Mouse (Mus musculus) ES-E14 (cell line): Measurements from ENCODE around the gene Zfp758. TPM values are rescaled to one million over a fixed set of nuclear protein-coding genes. Genes with fewer than 3 reads are reported as not detected.

Experiments used
- DNase-seq: peaks from one replicate; pipeline ENCODE4 v3.0.0-alpha.2; 2013; ENCODE audit warnings: low read depth, low spot score
- H3K27ac ChIP-seq: 2 replicates; pipeline ENCODE4 v1.5.1; 2012; ENCODE audit warnings: low read depth, mild to moderate bottlenecking, low read length, moderate library complexity, mixed read lengths; ENCODE audit not compliant: poor library complexity, insufficient read depth, severe bottlenecking
- H3K36me3 ChIP-seq: 2 replicates; pipeline ENCODE4 v1.6.1; 2012; ENCODE audit warnings: mild to moderate bottlenecking, low read length, moderate library complexity, mixed read lengths; ENCODE audit not compliant: control insufficient read depth, poor library complexity, insufficient read depth, severe bottlenecking
- H3K4me1 ChIP-seq, 2 experiments: fragments of 150-350 bp in 1 of 2; sonication (generic) in 1 of 2; 2 replicates each; pipeline ENCODE4 v1.6.1; 2012; ENCODE audit warnings: low read length in 2 of 2, mild to moderate bottlenecking in 1 of 2, mixed read lengths in 1 of 2; ENCODE audit not compliant: control insufficient read depth in 2 of 2, insufficient read depth in 2 of 2, poor library complexity in 1 of 2
- H3K4me3 ChIP-seq, 2 experiments: fragments of 150-350 bp in 1 of 2; sonication (generic) in 1 of 2; 2 replicates each; pipeline ENCODE4 v1.5.1; 2012; ENCODE audit warnings: low read length in 2 of 2, low read depth in 1 of 2, mild to moderate bottlenecking in 1 of 2, mixed read lengths in 1 of 2; ENCODE audit not compliant: insufficient read depth in 1 of 2, poor library complexity in 1 of 2, severe bottlenecking in 1 of 2
- H3K9ac ChIP-seq: 2 replicates; pipeline ENCODE4 v1.6.1; 2012; ENCODE audit warnings: low read depth, mild to moderate bottlenecking, low read length, mixed read lengths; ENCODE audit not compliant: poor library complexity, insufficient read depth, severe bottlenecking
- H3K9me3 ChIP-seq: fragments of 150-350 bp; sonication (generic); 2 replicates; pipeline ENCODE4 v1.6.1; 2012; ENCODE audit warnings: low read depth, mild to moderate bottlenecking, low read length; ENCODE audit not compliant: control insufficient read depth, insufficient read depth
- CHD2 ChIP-seq: IDR thresholded peaks from 2 replicates; pipeline ENCODE4 v1.6.1; 2014; ENCODE audit warnings: mild to moderate bottlenecking, low read depth, low read length, inconsistent platforms
- HCFC1 ChIP-seq: IDR thresholded peaks from 2 replicates; pipeline ENCODE4 v1.6.1; 2012; ENCODE audit warnings: low read length, inconsistent platforms, borderline replicate concordance; ENCODE audit not compliant: insufficient read depth
- MAFK ChIP-seq: IDR thresholded peaks from 2 replicates; pipeline ENCODE4 v1.6.1; 2014; ENCODE audit warnings: mild to moderate bottlenecking, low read depth, low read length, inconsistent platforms; ENCODE audit not compliant: insufficient read depth
- ZC3H11A ChIP-seq: IDR thresholded peaks from 2 replicates; pipeline ENCODE4 v1.6.1; 2012; ENCODE audit warnings: low read depth, mild to moderate bottlenecking, inconsistent platforms, low read length, borderline replicate concordance
- ZNF384 ChIP-seq: IDR thresholded peaks from 2 replicates; pipeline ENCODE4 v1.6.1; 2012; ENCODE audit warnings: low read depth, low read length, inconsistent platforms
- in situ Hi-C, 2 experiments: fragments of 600-800 bp; cut with MboI; formaldehyde crosslinking; loops; one replicate each; pipeline ENCODE4 v1.15.1; 2025; ENCODE audit warnings: low sequenced_read_pairs in 2 of 2, inconsistent platforms in 1 of 2; ENCODE audit not compliant: unreplicated experiment in 2 of 2
- total RNA-seq: library from RNA; depleted of rRNA; stranded (reverse); fragments of 300-350 nt; gene quantifications from 2 replicates; pipeline ENCODE4 v1.2.3, GENCODE M21; 2012; rRNA removed

The Zfp758 gene
- total RNA-seq, 1 experiment: 6.9 TPM

DNA sequence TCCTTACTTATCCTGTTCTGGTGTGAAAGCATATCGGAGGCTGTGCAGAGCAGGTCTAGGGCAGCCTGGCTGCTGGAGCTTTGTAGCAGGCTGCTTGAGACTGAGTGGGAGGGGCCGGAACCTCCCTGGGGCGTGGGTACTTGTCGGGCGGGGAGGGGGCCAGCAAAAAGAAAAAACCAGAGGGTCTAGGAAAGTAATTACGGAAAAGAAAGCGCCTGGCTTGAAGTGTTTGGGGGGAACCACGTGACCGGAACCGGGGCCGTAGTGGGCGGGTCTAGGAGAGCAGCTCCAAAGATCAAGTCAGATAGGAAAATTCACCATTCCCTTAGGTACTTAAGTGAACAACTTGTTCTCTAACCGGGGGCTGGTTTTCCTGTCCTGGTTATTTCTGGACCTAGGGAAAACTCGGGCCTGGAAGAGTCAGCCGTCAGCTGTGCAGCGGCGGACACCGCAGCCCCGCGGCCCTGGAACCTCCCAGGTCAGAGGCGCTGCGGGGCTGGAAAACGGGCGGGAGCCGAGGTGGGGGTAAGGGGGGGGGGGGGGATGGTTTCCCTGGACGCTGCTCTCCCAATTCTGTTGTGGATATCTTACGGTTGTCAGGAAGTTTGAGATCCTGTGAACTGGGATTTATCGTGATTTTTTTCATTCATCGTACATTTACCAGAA, 62.8 kb downstream of the Zfp758 start, which contains the start of gene Zfp946:
TSS of gene Zfp946 (plus strand) at position 271 of the 666 bp plus-strand sequence.
- Histone ChIP-seq H3K9me3 (no peaks in the 10 kb centered on the region), H3K27ac (peak within 1 kb of the TSS; percentile 91), H3K4me3 (peak within 1 kb of the TSS; percentile 95 to 98), H3K9ac (peak within 1 kb of the TSS; percentile 92), H3K4me1 (peaks cover 5% of the 10 kb centered on the region in 2 experiments; a peak in 1 of 4 replicates), H3K36me3 (no peaks in the 10 kb centered on the region)
- in situ Hi-C loops: loop anchor here in 1 of 2 experiments (25.0 kb wide), 2 partner anchors 262 to 362 kb away; partner anchors contain the start of gene Zfp947
- no peak for TF ChIP-seq ZC3H11A
- TF ChIP-seq ZNF384: peak; percentile 82
- no peak for TF ChIP-seq HCFC1
- no peak for TF ChIP-seq MAFK
- TF ChIP-seq CHD2: no peak
- DNase-seq: peak; percentile 83

DNA sequence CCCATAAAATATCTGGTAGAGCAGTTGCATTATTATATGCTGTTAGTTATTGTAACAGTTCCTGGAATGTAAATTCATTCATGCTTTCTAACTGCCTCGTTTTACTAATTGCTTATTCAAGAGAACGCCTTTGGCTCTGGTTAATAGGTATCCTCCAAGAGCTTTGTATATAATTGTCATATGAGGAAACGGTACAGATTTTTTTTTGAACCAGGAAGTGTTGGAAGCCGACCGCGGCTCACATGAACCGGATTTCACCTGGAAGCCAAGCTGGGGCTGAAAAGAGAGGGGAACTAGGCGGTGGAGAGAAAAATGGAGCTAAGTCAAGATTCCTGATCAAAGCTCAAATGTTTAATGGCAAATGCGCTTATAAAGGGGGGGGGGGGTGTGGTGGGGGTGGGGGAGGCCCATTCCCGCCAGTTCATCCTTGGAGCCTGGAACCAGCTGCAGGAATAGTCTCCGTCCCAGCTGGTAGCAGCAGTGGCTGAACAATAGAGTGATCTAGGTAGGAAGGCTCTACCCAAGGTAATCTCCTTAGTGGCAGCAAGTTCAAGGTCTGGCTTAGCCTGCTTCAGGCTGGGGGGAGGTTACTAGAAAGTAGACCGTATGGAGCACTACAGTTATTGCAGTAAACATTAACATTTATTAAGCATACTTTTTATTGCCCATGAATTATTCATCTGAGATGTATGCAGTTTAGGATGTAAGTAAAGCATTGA, 63.5 kb downstream of the Zfp758 start:
- H3K4me3 ChIP-seq: peak overlapping the region; percentile 95 to 98
- peaks cover 5% of the 10 kb centered on the region in 2 experiments; a peak in 1 of 4 replicates for H3K4me1 ChIP-seq
- in situ Hi-C loops: loop anchor here in 1 of 2 experiments (25.0 kb wide), 2 partner anchors 262 to 362 kb away; partner anchors contain the start of gene Zfp947
- H3K9me3 ChIP-seq: no peaks in the 10 kb centered on the region
- peak overlapping the region; percentile 20; the same call in 1 of the 2 replicates for H3K9ac ChIP-seq
- H3K27ac ChIP-seq: no peak overlapping the region; the same call in 1 of the 2 replicates
- DNase-seq: peak; percentile 11
- TF ChIP-seq MAFK (no peak), ZNF384 (no peak), CHD2 (no peak), HCFC1 (no peak), ZC3H11A (no peak)
- no peaks in the 10 kb centered on the region for H3K36me3 ChIP-seq

Other genes starting within 250 kb of the Zfp758 start
- 1.7 and 2.3 TPM in 2 replicates for gene Zfp947, start 195.3 kb upstream of the Zfp758 start, total RNA-seq
- gene Zfp994, start 135.8 kb upstream of the Zfp758 start, total RNA-seq: 2.4 and 2.5 TPM in 2 replicates
- gene CT030661.1, start 46.6 kb upstream of the Zfp758 start, total RNA-seq: 8.5 and 12.5 TPM in 2 replicates
- 7.2 and 7.9 TPM in 2 replicates for gene Zfp944, start 53 bp upstream of the Zfp758 start, total RNA-seq
- gene Zfp946, start 62.8 kb downstream of the Zfp758 start, total RNA-seq: 5.1 and 5.2 TPM in 2 replicates
- gene Vmn2r111, start 212.0 kb downstream of the Zfp758 start, total RNA-seq: not detected in 2 replicates
- not detected in 2 replicates for gene Vmn2r112, start 239.5 kb downstream of the Zfp758 start, total RNA-seq